Mouse (Mus musculus) stomach, postnatal 0 days (tissue): ENCODE data around the gene Klk1b5.

Experiments
- CTCF ChIP-seq: IDR thresholded peaks from 2 replicates; pipeline ENCODE4 v1.5.1; 2016; ENCODE audit warnings: antibody characterized with exemption, low read depth, mild to moderate bottlenecking, moderate library complexity
- EP300 ChIP-seq: optimal IDR thresholded peaks from 2 replicates; pipeline ENCODE3; 2016; ENCODE audit warnings: antibody characterized with exemption

- TF ChIP-seq CTCF (no peak), EP300 (no peak)
These were observed 25.0 kb downstream of the Klk1b5 start for GRCm38 (mm10) chr7:44240712-44241111.
